In genomic region chr10:89776029-89776428, GRCm38 (mm10) we compare ENCODE assay signal across 29 mouse cellular contexts. TPM values are rescaled to one million over a fixed set of nuclear protein-coding genes. Genes with fewer than 3 reads are reported as not detected.
DNase-seq lines count a peak whose midpoint lies in the region; ATAC-seq and TF ChIP-seq lines count a peak whose summit lies in the region.
"Had no signal": no experiment of that assay in that cellular context is flagged by ENCODE, and none has a peak within 500 bp of the region (broad histone marks: within the 10 kb centered on the region; RNA-seq: fewer than 3 reads in every experiment).

No protein-coding gene starts in this region.

- no peak for TF ChIP-seq CTCF in embryonic fibroblast, embryonic 13.5 days (IDR thresholded peaks at IDR 0.05; ENCODE audit: borderline replicate concordance, insufficient read depth, low read length)

- peak; percentile 62 for DNase-seq in layer of hippocampus, adult 9-11 months
- no peak for DNase-seq in layer of hippocampus, postnatal 10 days (ENCODE audit: low spot score in 2 of 2)
- DNase-seq in NIH3T3 (ENCODE audit: low read depth): peak; percentile 19
- DNase-seq in telencephalon, adult 2 months (ENCODE audit: low read depth, low spot score): peak; percentile 27
- no peak for DNase-seq in cerebellum, postnatal 36 days
- no peak for DNase-seq in adrenal gland, postnatal 25 days
- DNase-seq: adrenal gland, adult 8-10 months; adrenal gland, postnatal 36 days; cerebellum, adult 11 months; cerebellum, adult 2 months; cerebellum, adult 9-11 months; cerebellum, postnatal 25 days; embryo, embryonic 11 days; gastrocnemius, postnatal 10 days; gastrocnemius, postnatal 36 days; heart, adult 2 months; heart, postnatal 14 days; heart, postnatal 4 days had no signal

- no peak overlapping the region for H3K4me3 ChIP-seq in embryonic fibroblast, embryonic 13.5 days (ENCODE audit: insufficient read depth, low read length)
- no peak overlapping the region for H3K4me3 ChIP-seq in intestine, embryonic 16.5 days (ENCODE audit: low read length)
- H3K4me3 ChIP-seq: embryonic facial prominence, embryonic 10.5 days; embryonic facial prominence, embryonic 13.5 days; forebrain, embryonic 10.5 days; forebrain, embryonic 13.5 days; heart, adult 2 months; heart, embryonic 10.5 days; heart, embryonic 13.5 days; hindbrain, embryonic 15.5 days had no signal

- no peak overlapping the region for H3K9ac ChIP-seq in intestine, embryonic 16.5 days (ENCODE audit: low read depth, low read length)
- H3K9ac ChIP-seq: embryonic facial prominence, embryonic 13.5 days; forebrain, embryonic 13.5 days; heart, embryonic 13.5 days; hindbrain, embryonic 15.5 days had no signal

- peak overlapping the region; percentile 71; the same call in 1 of the 2 replicates for H3K27ac ChIP-seq in embryonic fibroblast, embryonic 13.5 days (ENCODE audit: insufficient read depth, low read length)
- no peak overlapping the region for H3K27ac ChIP-seq in intestine, embryonic 16.5 days (ENCODE audit: low read length)
- H3K27ac ChIP-seq: embryonic facial prominence, embryonic 10.5 days; embryonic facial prominence, embryonic 13.5 days; forebrain, embryonic 10.5 days; forebrain, embryonic 13.5 days; heart, adult 2 months; heart, embryonic 10.5 days; heart, embryonic 13.5 days; hindbrain, embryonic 15.5 days had no signal

- H3K36me3 ChIP-seq in intestine, embryonic 16.5 days (ENCODE audit: control insufficient read depth, insufficient read depth, low read length): no peaks in the 10 kb centered on the region

- no peak for ATAC-seq in intestine, embryonic 16.5 days
- ATAC-seq: activated CD4-positive, CD25-positive, alpha-beta regulatory T cell, adult 4 months; forebrain, embryonic 13.5 days; forebrain, embryonic 16.5 days had no signal

- no peaks in the 10 kb centered on the region for H3K27me3 ChIP-seq in intestine, embryonic 16.5 days (replicated peaks; ENCODE audit: control insufficient read depth, insufficient read depth, low read length)
- H3K27me3 ChIP-seq: embryonic facial prominence, embryonic 13.5 days; forebrain, embryonic 13.5 days; heart, embryonic 13.5 days; hindbrain, embryonic 15.5 days had no signal

- peaks cover 4% of the 10 kb centered on the region for H3K4me1 ChIP-seq in embryonic fibroblast, embryonic 13.5 days (ENCODE audit: control insufficient read depth, insufficient read depth, low read length)
- H3K4me1 ChIP-seq in intestine, embryonic 16.5 days (ENCODE audit: control insufficient read depth, insufficient read depth, low read length): no peaks in the 10 kb centered on the region
- H3K4me1 ChIP-seq: embryonic facial prominence, embryonic 13.5 days; forebrain, embryonic 13.5 days; heart, embryonic 10.5 days; heart, embryonic 13.5 days; hindbrain, embryonic 15.5 days had no signal

- whole genome bisulfite sequencing in intestine, embryonic 16.5 days: 94% methylated on average over 6 of the region's 6 CpGs

- H3K9me3 ChIP-seq in intestine, embryonic 16.5 days (ENCODE audit: control insufficient read depth, low read length): no peaks in the 10 kb centered on the region
- H3K9me3 ChIP-seq: embryonic facial prominence, embryonic 10.5 days; embryonic facial prominence, embryonic 13.5 days; forebrain, embryonic 10.5 days; forebrain, embryonic 13.5 days; heart, embryonic 10.5 days; heart, embryonic 13.5 days; hindbrain, embryonic 15.5 days had no signal

- TF ChIP-seq POLR2A in embryonic fibroblast, embryonic 13.5 days (IDR thresholded peaks at IDR 0.05; ENCODE audit: low read depth, low read length): no peak

- no peak overlapping the region for H3K4me2 ChIP-seq in intestine, embryonic 16.5 days (ENCODE audit: low read depth, low read length)
- H3K4me2 ChIP-seq: embryonic facial prominence, embryonic 13.5 days; forebrain, embryonic 13.5 days; heart, embryonic 13.5 days; hindbrain, embryonic 15.5 days had no signal

RNA-seq across cellular contexts. Expression of gene Uhrf1bp1l, which starts 31.2 kb away (rescaled TPM):
- total RNA-seq in layer of hippocampus, postnatal 10 days (2021): 10 to 100 TPM; 81.1 to 81.4 TPM
- 58.4 and 76.4 TPM in 2 replicates for polyA plus RNA-seq in embryonic fibroblast, embryonic 13.5 days (2011; ENCODE audit: insufficient read length, low read depth, missing spikeins)
- 17.2 and 19.4 TPM in 2 replicates for polyA plus RNA-seq in intestine, embryonic 16.5 days (2015; fragmentation: Nextera tagmentation; extraction: Ambion mirVana)
- total RNA-seq in adrenal gland, postnatal 25 days (2021): 92.7 and 129 TPM in 2 replicates

RNA-seq across cellular contexts. Expression of gene Actr6, which starts 43.9 kb away (rescaled TPM):
- 10 to 100 TPM; 24.9 to 25.7 TPM for total RNA-seq in layer of hippocampus, postnatal 10 days (2021)
- polyA plus RNA-seq in embryonic fibroblast, embryonic 13.5 days (2011; ENCODE audit: insufficient read length, low read depth, missing spikeins): 12.5 and 13.4 TPM in 2 replicates
- polyA plus RNA-seq in intestine, embryonic 16.5 days (2015; fragmentation: Nextera tagmentation; extraction: Ambion mirVana): 18.7 and 21.5 TPM in 2 replicates
- 18.0 and 21.0 TPM in 2 replicates for total RNA-seq in adrenal gland, postnatal 25 days (2021)

Comparison
In these comparisons a context has a peak if more than half of its experiments do, and no peak if none do; other contexts are left out.
1. DNase-seq: peak in layer of hippocampus, adult 9-11 months (single experiment), NIH3T3 (single experiment) and telencephalon, adult 2 months (single experiment); none in layer of hippocampus, postnatal 10 days (0 of 2), cerebellum, postnatal 36 days (0 of 2) and adrenal gland, postnatal 25 days (single experiment).